Mouse (Mus musculus) heart, embryonic 16.5 days (tissue): Measurements from ENCODE around the gene Esyt1. TPM values are rescaled to one million over a fixed set of nuclear protein-coding genes. Genes with fewer than 3 reads are reported as not detected.

Experiments used
- ATAC-seq: fragments of 200-750 bp; cut with Nextera tagmentation; replicated peaks from 2 replicates; pipeline ENCODE4 v1.8.0; 2017; ENCODE audit warnings: moderate number of reproducible peaks; ENCODE audit not compliant: insufficient read depth, low FRiP score; ENCODE audit errors: extremely low read depth
- H3K27ac ChIP-seq: fragments of 300-500 bp; sonication (generic); 2 replicates; pipeline ENCODE4 v1.5.1; 2014; ENCODE audit warnings: mild to moderate bottlenecking, low read length, control low read depth, moderate library complexity
- H3K27me3 ChIP-seq: fragments of 300-500 bp; sonication (generic); 2 replicates; pipeline ENCODE4 v1.6.1; 2014; ENCODE audit warnings: low read length, mixed read lengths; ENCODE audit not compliant: control insufficient read depth, insufficient read depth
- H3K36me3 ChIP-seq: fragments of 300-500 bp; sonication (generic); 2 replicates; pipeline ENCODE4 v1.6.1; 2014; ENCODE audit not compliant: control insufficient read depth, insufficient read depth
- H3K4me1 ChIP-seq: fragments of 300-500 bp; sonication (generic); 2 replicates; pipeline ENCODE4 v1.6.1; 2014; ENCODE audit warnings: low read length, mixed read lengths; ENCODE audit not compliant: control insufficient read depth, insufficient read depth
- H3K4me2 ChIP-seq: fragments of 300-500 bp; sonication (generic); 2 replicates; pipeline ENCODE4 v1.6.1; 2014; ENCODE audit warnings: low read depth, mild to moderate bottlenecking, control low read depth, low read length
- H3K4me3 ChIP-seq: fragments of 300-500 bp; sonication (generic); 2 replicates; pipeline ENCODE4 v1.5.1; 2014; ENCODE audit warnings: mild to moderate bottlenecking, control low read depth, low read length
- H3K9ac ChIP-seq: fragments of 300-500 bp; sonication (generic); 2 replicates; pipeline ENCODE4 v1.6.1; 2014; ENCODE audit warnings: low read length, control low read depth
- H3K9me3 ChIP-seq: fragments of 300-500 bp; sonication (generic); replicated peaks from 2 replicates; pipeline ENCODE4 v1.6.1; 2016; ENCODE audit warnings: low read length; ENCODE audit not compliant: control insufficient read depth
- WGBS: fragments of 180-500 bp; shearing (Covaris S2); extraction: QIAGEN DNeasy Blood & Tissue Kit; methylation state at CpG from one replicate; pipeline ENCODE4 v1.1.7; 2014; 5-methylcytosine and 5-hydroxymethylcytosine counted together
- polyA plus RNA-seq: library from polyadenylated mRNA; unstranded; fragments of >200 nt; fragmentation: Nextera tagmentation; extraction: Ambion mirVana; gene quantifications from 2 replicates; pipeline ENCODE4 v1.2.1, GENCODE M21; 2015

Gene Esyt1
- polyA plus RNA-seq, 1 experiment from 2014 or later = 22.5 TPM

GRCm38 (mm10) chr10:128490232-128490631 lies 35.4 kb downstream of the Esyt1 start:
- ATAC-seq = no peak
- Histone ChIP-seq H3K27ac (peak overlapping the region; percentile 99), H3K4me3 (no peak overlapping the region), H3K27me3 (no peaks in the 10 kb centered on the region), H3K4me1 (peaks cover 31% of the 10 kb centered on the region), H3K9me3 (no peaks in the 10 kb centered on the region), H3K4me2 (peak overlapping the region; percentile 18; the same call in 1 of the 2 replicates), H3K9ac (no peak overlapping the region; the same call in 1 of the 2 replicates), H3K36me3 (peaks cover 60% of the 10 kb centered on the region)
- 16% methylated on average over 5 of the region's 5 CpGs for WGBS

DNA sequence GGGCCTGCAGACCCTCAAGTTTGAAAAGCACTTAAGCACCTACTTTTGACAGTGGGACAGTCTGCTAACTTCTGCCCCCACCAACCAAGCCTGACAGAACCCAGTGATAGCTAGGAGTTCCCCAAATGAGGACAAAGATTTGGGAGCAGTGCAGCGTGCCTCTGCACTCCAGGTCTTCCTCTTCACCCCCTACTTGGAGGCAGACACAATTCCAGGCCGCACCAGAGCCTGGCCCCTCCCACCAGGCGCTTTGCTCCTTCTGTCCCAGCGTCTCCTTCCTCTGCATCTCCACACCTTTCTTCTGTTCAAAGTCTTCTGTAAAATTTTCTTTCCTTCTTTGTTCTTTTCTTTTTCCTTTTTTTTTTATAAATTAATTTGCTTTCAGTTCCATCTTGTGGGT lies 35.9 kb downstream of the Esyt1 start:
- no peak for ATAC-seq

GRCm38 (mm10) chr10:128489380-128489779 lies 36.3 kb downstream of the Esyt1 start:
- Histone ChIP-seq H3K27me3 (no peaks in the 10 kb centered on the region), H3K9ac (peak overlapping the region; percentile 9; the same call in 1 of the 2 replicates), H3K4me2 (no peak overlapping the region), H3K9me3 (no peaks in the 10 kb centered on the region), H3K4me1 (peaks cover 26% of the 10 kb centered on the region), H3K4me3 (no peak overlapping the region), H3K36me3 (peaks cover 62% of the 10 kb centered on the region), H3K27ac (peak overlapping the region; percentile 99)
- no peak for ATAC-seq
- 47% methylated on average over 5 of the region's 5 CpGs for WGBS

More for the DNA sequence above, 35.9 kb downstream of the Esyt1 start:
- Histone ChIP-seq H3K4me2 (peak overlapping the region; percentile 18; the same call in 1 of the 2 replicates), H3K36me3 (peaks cover 60% of the 10 kb centered on the region), H3K9me3 (no peaks in the 10 kb centered on the region), H3K27ac (peak overlapping the region; percentile 99), H3K4me3 (no peak overlapping the region), H3K9ac (peak overlapping the region; percentile 9), H3K4me1 (peaks cover 27% of the 10 kb centered on the region), H3K27me3 (no peaks in the 10 kb centered on the region)
- 33% methylated on average over 4 of the region's 4 CpGs for WGBS

GRCm38 (mm10) chr10:128488776-128489175 lies 36.9 kb downstream of the Esyt1 start:
- Histone ChIP-seq H3K36me3 (peaks cover 68% of the 10 kb centered on the region), H3K9me3 (no peaks in the 10 kb centered on the region), H3K4me2 (no peak overlapping the region), H3K27ac (0 out of 2 replicates have a peak overlapping the region, but pooled peaks have one; percentile 6), H3K27me3 (no peaks in the 10 kb centered on the region), H3K4me3 (no peak overlapping the region), H3K9ac (no peak overlapping the region), H3K4me1 (peaks cover 26% of the 10 kb centered on the region)
- ATAC-seq = no peak
- 70% methylated on average over 4 of the region's 4 CpGs for WGBS

GRCm38 (mm10) chr10:128487861-128488712 lies 37.6 kb downstream of the Esyt1 start:
- Histone ChIP-seq H3K4me2 (no peak overlapping the region), H3K9me3 (no peaks in the 10 kb centered on the region), H3K9ac (no peak overlapping the region), H3K4me1 (peaks cover 26% of the 10 kb centered on the region), H3K27ac (0 out of 2 replicates have a peak overlapping the region, but pooled peaks have one; percentile 6), H3K36me3 (peaks cover 75% of the 10 kb centered on the region), H3K4me3 (no peak overlapping the region), H3K27me3 (no peaks in the 10 kb centered on the region)
- ATAC-seq = no peak
- WGBS = 92% methylated on average over 22 of the region's 22 CpGs

DNA sequence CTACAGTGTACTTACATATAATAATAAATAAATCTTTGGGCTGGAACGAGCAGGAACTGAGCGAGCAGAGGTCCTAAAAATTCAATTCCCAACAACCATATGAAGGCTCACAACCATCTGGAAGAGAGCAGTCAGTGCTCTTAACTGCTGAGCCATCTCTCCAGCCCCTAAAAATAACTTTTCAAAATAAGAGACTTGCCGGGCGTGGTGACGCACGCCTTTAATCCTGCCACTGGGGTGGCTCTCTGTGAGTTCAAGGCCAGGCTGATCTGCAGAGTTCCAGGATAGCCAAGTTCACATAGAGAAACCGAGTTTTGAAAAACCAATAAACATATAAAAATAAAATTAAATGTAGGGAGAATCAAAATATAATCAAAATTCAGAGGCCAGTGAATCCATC lies 39.3 kb downstream of the Esyt1 start:
- no peak overlapping the region for H3K27ac ChIP-seq
- no peak overlapping the region for H3K4me3 ChIP-seq
- H3K9ac ChIP-seq = no peak overlapping the region
- 73% methylated on average over 7 of the region's 7 CpGs for WGBS
- H3K36me3 ChIP-seq = peaks cover 84% of the 10 kb centered on the region
- H3K27me3 ChIP-seq = no peaks in the 10 kb centered on the region
- ATAC-seq = no peak
- H3K4me2 ChIP-seq = no peak overlapping the region
- no peaks in the 10 kb centered on the region for H3K9me3 ChIP-seq
- peaks cover 20% of the 10 kb centered on the region for H3K4me1 ChIP-seq

DNA sequence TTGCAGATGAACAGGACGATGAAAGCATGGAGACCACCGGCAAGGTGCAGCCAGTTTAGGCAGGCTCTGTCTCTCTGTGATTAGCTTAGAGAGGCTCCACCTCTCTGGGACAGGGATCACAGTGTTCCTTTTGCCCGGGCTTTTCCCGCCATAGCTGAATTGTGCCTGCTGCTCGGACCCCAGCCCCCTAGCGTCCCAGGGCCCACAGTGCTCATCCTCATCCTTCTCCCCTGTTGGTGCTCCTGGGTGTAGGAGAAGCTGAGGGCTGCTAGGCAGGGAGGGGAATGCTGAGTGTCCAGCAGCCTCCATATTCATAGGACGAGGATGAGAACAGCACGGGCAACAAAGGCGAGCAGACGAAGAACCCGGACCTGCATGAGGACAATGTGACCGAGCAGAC lies 51.3 kb downstream of the Esyt1 start:
- ATAC-seq = no peak
- 90% methylated on average over 12 of the region's 12 CpGs for WGBS
- H3K36me3 ChIP-seq = peaks cover 57% of the 10 kb centered on the region
- H3K4me1 ChIP-seq = no peaks in the 10 kb centered on the region
- H3K27me3 ChIP-seq = no peaks in the 10 kb centered on the region
- H3K27ac ChIP-seq = no peak overlapping the region
- H3K4me2 ChIP-seq = no peak overlapping the region
- H3K4me3 ChIP-seq = no peak overlapping the region
- no peak overlapping the region for H3K9ac ChIP-seq
- no peaks in the 10 kb centered on the region for H3K9me3 ChIP-seq

- Histone ChIP-seq H3K9me3 (no peaks in the 10 kb centered on the region), H3K9ac (peak overlapping the region; percentile 91), H3K36me3 (peaks cover 26% of the 10 kb centered on the region), H3K4me1 (peaks cover 11% of the 10 kb centered on the region), H3K27me3 (no peaks in the 10 kb centered on the region), H3K4me2 (peak overlapping the region; percentile 84), H3K4me3 (peak overlapping the region; percentile 73), H3K27ac (peak overlapping the region; percentile 96)
- 6% methylated on average over 5 of the region's 5 CpGs for WGBS
- ATAC-seq = no peak
Observed at GRCm38 (mm10) chr10:128460270-128460630, 65.4 kb downstream of the Esyt1 start.
